Mouse (Mus musculus) ovary, postnatal 14 days (tissue): Measurements from ENCODE around the gene Gm3402.
"Not testable (repeated sequence)": the region's sequence is repeated elsewhere in the genome, so short reads cannot be mapped to it uniquely, and the experiment has no call there.

Source experiments
- DNase-seq: peaks from one replicate; pipeline ENCODE4 v3.0.0; 2022; ENCODE audit warnings: low spot score

Gene Gm3402

DNA sequence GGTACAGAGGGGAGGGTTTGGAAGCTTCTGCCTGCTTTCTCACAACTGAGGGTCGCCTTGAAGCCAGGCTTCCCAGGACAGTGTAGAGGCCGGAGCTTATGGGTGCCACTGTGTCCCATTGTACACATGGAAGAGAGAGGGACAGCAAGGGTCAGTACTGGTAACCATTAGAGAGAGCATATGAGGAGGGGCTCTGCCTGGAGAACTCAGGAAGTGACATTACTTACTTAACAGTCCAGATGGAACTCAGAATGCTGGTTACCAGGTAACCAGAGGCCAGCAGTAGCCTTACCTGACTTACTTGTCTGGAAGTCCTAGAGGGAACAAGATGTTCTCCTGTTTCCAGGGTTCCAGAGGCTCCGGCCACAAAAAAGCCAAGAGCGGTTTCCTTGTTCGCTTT is at the start of gene Gm3402:
Gene Gm3402 (plus strand): TSS at position 301 of the 400 bp plus-strand sequence.
- DNase-seq, result not testable (repeated sequence)

DNA sequence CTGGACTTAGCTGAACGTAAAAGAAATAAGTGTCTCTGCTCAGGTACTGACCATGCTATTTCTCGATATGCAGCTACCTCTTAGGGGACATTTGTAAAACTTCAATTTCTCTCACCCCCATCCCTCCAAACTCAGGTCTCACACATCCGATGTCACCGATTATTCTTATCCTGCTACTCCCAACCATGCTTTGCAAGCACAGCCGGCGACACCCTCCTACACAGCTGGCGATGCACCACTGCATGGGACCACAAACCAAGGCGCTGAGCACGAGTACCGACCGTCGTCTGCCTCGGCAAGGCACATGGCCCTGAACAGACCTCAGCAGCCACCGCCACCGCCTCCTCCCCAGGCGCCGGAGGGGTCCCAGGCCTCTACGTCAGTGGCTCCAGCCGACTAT is 47.3 kb upstream of the Gm3402 start:
- no peak for DNase-seq

DNA sequence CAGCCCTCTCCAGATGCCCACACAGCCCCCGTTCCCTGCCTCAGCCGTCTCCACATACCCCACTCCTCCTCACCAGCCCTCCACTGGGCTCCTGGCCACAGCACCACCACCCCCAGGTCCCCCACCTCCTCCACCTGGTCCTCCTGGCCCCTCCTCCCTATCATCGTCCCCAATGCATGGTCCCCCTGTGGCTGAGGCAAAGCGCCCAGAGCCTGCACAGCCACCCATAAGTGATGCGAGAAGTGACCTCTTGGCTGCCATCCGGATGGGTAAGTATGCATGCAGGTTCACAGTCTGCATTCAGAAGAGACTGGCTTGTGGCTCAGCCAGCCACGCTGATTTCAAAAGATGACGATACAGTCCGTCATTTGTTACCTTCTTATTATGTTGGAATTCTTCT is 45.6 kb upstream of the Gm3402 start:
- DNase-seq, result no peak

GRCm38 (mm10) chr5:146470821-146471220 is 43.1 kb upstream of the Gm3402 start:
- no peak for DNase-seq

DNA sequence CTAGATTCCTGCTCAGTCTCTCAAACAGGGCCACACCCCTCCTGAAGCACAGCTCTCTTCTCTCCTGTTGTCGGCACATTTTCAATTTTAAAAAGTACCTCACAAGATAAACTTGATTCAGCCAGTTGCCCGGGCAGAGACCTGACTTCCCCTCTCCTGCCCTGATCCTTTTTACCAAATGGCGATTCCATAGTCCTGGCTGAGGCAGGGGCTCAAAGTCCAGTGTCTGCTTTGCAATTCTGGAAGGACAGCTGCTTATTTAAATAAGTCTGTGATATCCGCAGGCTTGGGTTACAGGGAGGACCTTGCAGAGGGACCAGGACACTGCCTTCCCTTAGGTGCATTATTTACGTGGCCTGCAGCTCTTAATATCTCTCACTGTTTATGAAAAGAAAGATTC is 42.6 kb upstream of the Gm3402 start:
- DNase-seq, result no peak

GRCm38 (mm10) chr5:146471821-146472220 is 42.1 kb upstream of the Gm3402 start:
- no peak for DNase-seq

- peak; percentile 12 for DNase-seq
These were observed 34.4 kb upstream of the Gm3402 start for GRCm38 (mm10) chr5:146479564-146479963.

DNA sequence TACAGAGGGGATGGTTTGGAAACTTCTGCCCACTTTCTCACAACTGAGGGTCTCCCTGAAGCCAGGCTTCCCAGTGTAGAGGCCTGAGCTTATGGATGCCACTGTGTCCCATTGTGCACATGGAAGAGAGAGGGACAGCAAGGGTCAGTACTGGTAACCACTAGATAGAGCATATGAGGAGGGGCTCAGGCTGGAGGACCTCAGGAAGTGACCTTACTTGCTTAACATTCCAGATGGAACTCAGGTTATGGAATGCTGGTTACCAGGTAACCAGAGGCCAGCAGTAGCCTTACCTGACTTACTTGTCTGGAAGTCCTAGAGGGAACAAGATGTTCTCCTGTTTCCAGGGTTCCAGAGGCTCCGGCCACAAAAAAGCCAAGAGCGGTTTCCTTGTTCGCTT is 32.3 kb upstream of the Gm3402 start, which contains the start of gene Gm6408:
Gene Gm6408 (plus strand): TSS at position 301 of the 400 bp plus-strand sequence.
- DNase-seq, result not testable (repeated sequence)

DNA sequence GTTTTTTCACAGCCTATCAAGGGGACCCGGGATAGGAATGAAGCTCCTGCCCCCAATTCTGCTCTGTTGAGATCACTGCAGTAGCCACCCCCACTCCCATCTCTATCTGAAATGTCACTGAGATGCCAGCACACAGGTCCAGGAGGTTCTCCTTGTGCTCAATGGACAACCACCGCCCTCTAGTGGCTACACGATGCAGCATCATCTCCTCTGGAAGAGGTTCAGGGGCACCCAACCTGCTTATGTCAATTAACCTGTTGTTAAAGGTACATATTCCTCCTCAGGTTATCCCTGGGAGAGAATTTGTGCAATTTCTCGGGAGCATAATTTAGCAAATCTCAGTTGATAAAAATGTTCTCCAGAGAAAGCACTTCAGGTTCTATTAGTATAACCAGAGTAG is 25.0 kb upstream of the Gm3402 start:
- DNase-seq, result peak; percentile 5

GRCm38 (mm10) chr5:146491063-146491462 is 22.9 kb upstream of the Gm3402 start, which contains the start of gene Gm6370:
TSS of gene Gm6370 (plus strand) at chr5:146491363.
- DNase-seq, result not testable (repeated sequence)

GRCm38 (mm10) chr5:146502099-146502498 is 11.8 kb upstream of the Gm3402 start, which contains the start of gene 4930449I24Rik:
TSS of gene 4930449I24Rik (plus strand) at chr5:146502399.
- not testable (repeated sequence) for DNase-seq

DNA sequence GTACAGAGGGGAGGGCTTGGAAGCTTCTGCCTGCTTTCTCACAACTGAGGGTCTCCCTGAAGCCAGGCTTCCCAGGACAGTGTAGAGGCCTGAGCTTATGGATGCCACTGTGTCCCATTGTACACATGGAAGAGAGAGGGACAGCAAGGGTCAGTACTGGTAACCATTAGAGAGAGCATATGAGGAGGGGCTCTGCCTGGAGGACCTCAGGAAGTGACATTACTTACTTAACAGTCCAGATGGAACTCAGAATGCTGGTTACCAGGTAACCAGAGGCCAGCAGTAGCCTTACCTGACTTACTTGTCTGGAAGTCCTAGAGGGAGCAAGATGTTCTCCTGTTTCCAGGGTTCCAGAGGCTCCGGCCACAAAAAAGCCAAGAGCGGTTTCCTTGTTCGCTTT is 11.6 kb downstream of the Gm3402 start, which contains the start of gene Gm3404:
Gene Gm3404 (plus strand): TSS at position 301 of the 400 bp plus-strand sequence.
- not testable (repeated sequence) for DNase-seq

GRCm38 (mm10) chr5:146537347-146537746 is 23.4 kb downstream of the Gm3402 start, which contains the start of gene Gm3409:
TSS of gene Gm3409 (plus strand) at chr5:146537647.
- DNase-seq, result not testable (repeated sequence)

DNA sequence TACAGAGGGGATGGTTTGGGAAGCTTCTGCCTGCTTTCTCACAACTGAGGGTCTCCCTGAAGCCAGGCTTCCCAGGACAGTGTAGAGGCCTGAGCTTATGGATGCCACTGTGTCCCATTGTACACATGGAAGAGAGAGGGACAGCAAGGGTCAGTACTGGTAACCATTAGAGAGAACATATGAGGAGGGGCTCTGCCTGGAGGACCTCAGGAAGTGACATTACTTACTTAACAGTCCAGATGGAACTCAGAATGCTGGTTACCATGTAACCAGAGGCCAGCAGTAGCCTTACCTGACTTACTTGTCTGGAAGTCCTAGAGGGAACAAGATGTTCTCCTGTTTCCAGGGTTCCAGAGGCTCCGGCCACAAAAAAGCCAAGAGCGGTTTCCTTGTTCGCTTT is 41.9 kb downstream of the Gm3402 start, which contains the start of gene Gm3415:
Gene Gm3415 (plus strand): TSS at position 301 of the 400 bp plus-strand sequence.
- not testable (repeated sequence) for DNase-seq

DNA sequence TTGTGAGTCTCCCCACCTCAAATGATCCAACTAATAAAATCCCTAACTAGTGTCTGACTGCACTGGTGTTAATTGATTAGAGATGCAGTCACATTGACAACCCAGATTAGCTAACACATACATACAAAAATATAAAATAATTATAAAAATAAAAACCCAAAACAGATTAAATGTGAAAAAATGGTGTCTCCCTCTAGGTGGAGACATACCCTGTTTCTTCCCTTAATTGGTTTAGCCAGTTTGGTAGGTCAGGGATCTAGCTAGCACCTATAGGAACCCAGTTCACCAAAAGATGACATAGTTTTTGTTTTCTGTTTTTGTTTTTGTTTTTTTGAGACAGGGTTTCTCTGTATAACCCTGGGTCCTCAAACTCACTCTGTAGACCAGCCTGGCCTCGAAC is 50.3 kb downstream of the Gm3402 start:
- DNase-seq, result no peak
